Mouse (Mus musculus) gastrocnemius, postnatal 36 days (tissue): Measurements from ENCODE around the gene Azgp1. TPM values are rescaled to one million over a fixed set of nuclear protein-coding genes. Genes with fewer than 3 reads are reported as not detected.
"Not testable (repeated sequence)": the region's sequence is repeated elsewhere in the genome, so short reads cannot be mapped to it uniquely, and the experiment has no call there.

ENCODE experiments used
- DNase-seq, 2 experiments: peaks; one replicate each; pipeline ENCODE4 v3.0.0; 2022
- intact Hi-C: fragments of 180-260 bp; cut with DNase I; formaldehyde crosslinking; loops from one replicate; pipeline ENCODE4 v1.15.1; 2025
- total RNA-seq, 2 experiments: library from RNA; stranded (reverse); gene quantifications; 2 replicates each; pipeline ENCODE4 v1.2.3; 2021

The Azgp1 gene
- total RNA-seq, 2 experiments from 2014 or later: 0.46 TPM; not detected in 1

DNA sequence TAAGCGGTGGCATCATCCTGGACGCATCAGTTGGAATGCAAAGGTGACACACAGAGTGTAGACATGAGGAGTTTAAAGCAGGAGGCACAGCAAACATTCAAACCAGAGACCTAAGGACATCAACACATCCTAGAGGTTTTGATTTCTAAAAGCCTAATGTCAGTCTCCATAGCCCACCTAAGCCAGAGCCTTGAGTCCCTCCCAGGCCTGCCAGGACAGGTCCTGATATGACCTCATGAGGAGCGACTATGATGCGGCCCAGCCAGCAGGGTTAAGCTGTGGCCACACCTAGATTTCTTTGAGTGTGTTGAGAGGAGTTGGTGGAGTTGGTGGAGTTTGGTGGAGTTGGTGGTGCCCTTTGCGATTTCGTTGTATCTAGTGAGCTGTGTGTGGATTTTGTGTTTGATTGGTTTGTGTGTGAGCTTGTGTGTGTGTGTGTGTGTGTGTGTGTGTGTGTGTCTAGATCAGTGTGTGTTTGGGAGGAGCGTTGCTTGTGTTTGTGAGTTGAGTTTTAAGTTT, 39.7 kb downstream of the Azgp1 start, which contains the start of the genes Smok3a and Smok3b:
Smok3a (plus strand) TSS at position 301 of the 519 bp plus-strand sequence.
Smok3b (plus strand) TSS at position 469 of the 519 bp plus-strand sequence.
- DNase-seq, intact Hi-C loops: not testable (repeated sequence)

Other genes with a start within 250 kb of the Azgp1 start
- under 1 TPM; 0.20 to 0.28 TPM for gene Nyap1, start 239.9 kb upstream of the Azgp1 start, total RNA-seq
- gene Tsc22d4, start 235.8 kb upstream of the Azgp1 start, total RNA-seq: 10 to 100 TPM; 52.2 to 55.6 TPM
- 1 to 10 TPM; 5.6 to 7.9 TPM for gene Ppp1r35, start 202.7 kb upstream of the Azgp1 start, total RNA-seq
- gene Mepce, start 193.9 kb upstream of the Azgp1 start, total RNA-seq: 10 to 100 TPM; 20.8 to 25.2 TPM
- gene Zcwpw1, start 193.7 kb upstream of the Azgp1 start, total RNA-seq: under 1 TPM in 1 of 2 experiments, not detected in 1; 0.17 TPM
- under 1 TPM; 0.10 to 0.59 TPM for gene Pilra, start 145.2 kb upstream of the Azgp1 start, total RNA-seq
- gene Pilrb1, start 123.4 kb upstream of the Azgp1 start, total RNA-seq: not detected
- gene Pilrb2, start 109.7 kb upstream of the Azgp1 start, total RNA-seq: under 1 TPM in 1 of 2 experiments, not detected in 1; 0.23 TPM
- under 1 TPM in 1 of 2 experiments, not detected in 1; 0.07 TPM for gene Cyp3a13, start 59.9 kb upstream of the Azgp1 start, total RNA-seq
- gene Gjc3, start 18.4 kb upstream of the Azgp1 start, total RNA-seq: under 1 TPM; 0.59 to 0.99 TPM
- not detected for gene Smok3a, start 39.7 kb downstream of the Azgp1 start, total RNA-seq
- not detected for gene Smok3b, start 39.9 kb downstream of the Azgp1 start, total RNA-seq
- not detected for gene Smok3c, start 71.7 kb downstream of the Azgp1 start, total RNA-seq
- gene Zkscan1, start 103.6 kb downstream of the Azgp1 start, total RNA-seq: 10 to 100 TPM in 1 of 2 experiments, 1 to 10 TPM in 1; 7.0 to 10.2 TPM
- 10 to 100 TPM; 10.1 to 12.8 TPM for gene Zscan21, start 135.4 kb downstream of the Azgp1 start, total RNA-seq
- 1 to 10 TPM; 2.5 to 5.4 TPM for gene Zfp113, start 174.2 kb downstream of the Azgp1 start, total RNA-seq
- 10 to 100 TPM; 92.5 to 95.9 TPM for gene Cops6, start 179.6 kb downstream of the Azgp1 start, total RNA-seq
- 1 to 10 TPM; 6.9 to 8.3 TPM for gene Ap4m1, start 190.5 kb downstream of the Azgp1 start, total RNA-seq
- gene Mcm7, start 190.9 kb downstream of the Azgp1 start, total RNA-seq: 1 to 10 TPM; 7.6 to 8.7 TPM
- 10 to 100 TPM; 27.2 to 29.1 TPM for gene Taf6, start 205.9 kb downstream of the Azgp1 start, total RNA-seq
- gene Cnpy4, start 206.0 kb downstream of the Azgp1 start, total RNA-seq: 1 to 10 TPM; 3.7 to 3.8 TPM
- gene Mblac1, start 212.8 kb downstream of the Azgp1 start, total RNA-seq: 1 to 10 TPM; 1.4 to 1.6 TPM
- under 1 TPM; 0.10 to 0.35 TPM for gene Nxpe5, start 244.4 kb downstream of the Azgp1 start, total RNA-seq